Mouse (Mus musculus): ENCODE measurements around the gene Epm2a. TPM values are rescaled to one million over a fixed set of nuclear protein-coding genes. Genes with fewer than 3 reads are reported as not detected.
A peak's percentile ranks its signal among the peaks of the same experiment; 100 is the strongest.
"Not testable (repeated sequence)": the region's sequence is repeated elsewhere in the genome, so short reads cannot be mapped to it uniquely, and the experiment has no call there.

Epm2a gene
- polyA plus RNA-seq, 1 experiment = 1.4 TPM

- TF ChIP-seq CTCF (IDR thresholded peaks at IDR 0.05; ENCODE audit: control insufficient read depth, insufficient read depth, low read length) = no peak
- no peak for TF ChIP-seq POLR2A (IDR thresholded peaks at IDR 0.05; ENCODE audit: borderline replicate concordance, control insufficient read depth, low read depth, low read length)
- Histone ChIP-seq H3K27ac (ENCODE audit: control insufficient read depth, insufficient read depth, low read depth, low read length, poor library complexity) (no peak overlapping the region), H3K4me3 (replicated peaks; ENCODE audit: control insufficient read depth, low read depth, low read length) (no peak overlapping the region), H3K4me1 (ENCODE audit: control insufficient read depth, insufficient read depth, low read length) (peaks cover 1% of the 10 kb centered on the region; the same call in 1 of the 2 replicates)
- 75% methylated on average over 7 of the region's 7 CpGs for WGBS
These were observed 20.9 kb upstream of the Epm2a start for GRCm38 (mm10) chr10:11322316-11322715.

- H3K4me1 ChIP-seq (ENCODE audit: control insufficient read depth, insufficient read depth, low read length) = peaks cover 1% of the 10 kb centered on the region; the same call in 1 of the 2 replicates
- peak overlapping the region; percentile 88 for H3K27ac ChIP-seq (ENCODE audit: control insufficient read depth, insufficient read depth, low read depth, low read length, poor library complexity)
- H3K4me3 ChIP-seq (replicated peaks; ENCODE audit: control insufficient read depth, low read depth, low read length) = no peak overlapping the region
- TF ChIP-seq POLR2A (IDR thresholded peaks at IDR 0.05; ENCODE audit: borderline replicate concordance, control insufficient read depth, low read depth, low read length) (no peak), CTCF (IDR thresholded peaks at IDR 0.05; ENCODE audit: control insufficient read depth, insufficient read depth, low read length) (no peak)
- whole genome bisulfite sequencing = 55% methylated on average over 4 of the region's 4 CpGs
These were observed 19.9 kb upstream of the Epm2a start for GRCm38 (mm10) chr10:11323202-11323898.

- H3K4me1 ChIP-seq (ENCODE audit: control insufficient read depth, insufficient read depth, low read length) = peaks cover 1% of the 10 kb centered on the region; the same call in 1 of the 2 replicates
- 88% methylated on average over 3 of the region's 3 CpGs for WGBS
- H3K4me3 ChIP-seq (replicated peaks; ENCODE audit: control insufficient read depth, low read depth, low read length) = no peak overlapping the region
- TF ChIP-seq CTCF (IDR thresholded peaks at IDR 0.05; ENCODE audit: control insufficient read depth, insufficient read depth, low read length) (peak; percentile 43), POLR2A (IDR thresholded peaks at IDR 0.05; ENCODE audit: borderline replicate concordance, control insufficient read depth, low read depth, low read length) (no peak)
- no peak overlapping the region for H3K27ac ChIP-seq (ENCODE audit: control insufficient read depth, insufficient read depth, low read depth, low read length, poor library complexity)
These were observed 16.7 kb upstream of the Epm2a start for GRCm38 (mm10) chr10:11326526-11326925.

- WGBS = 77% methylated on average over 18 of the region's 18 CpGs
- no peak overlapping the region for H3K27ac ChIP-seq (ENCODE audit: control insufficient read depth, insufficient read depth, low read depth, low read length, poor library complexity)
- no peak overlapping the region for H3K4me3 ChIP-seq (replicated peaks; ENCODE audit: control insufficient read depth, low read depth, low read length)
- TF ChIP-seq CTCF (IDR thresholded peaks at IDR 0.05; ENCODE audit: control insufficient read depth, insufficient read depth, low read length) (no peak), POLR2A (IDR thresholded peaks at IDR 0.05; ENCODE audit: borderline replicate concordance, control insufficient read depth, low read depth, low read length) (no peak)
- no peaks in the 10 kb centered on the region for H3K4me1 ChIP-seq (ENCODE audit: control insufficient read depth, insufficient read depth, low read length)
These were observed 1.6 kb downstream of the Epm2a start for GRCm38 (mm10) chr10:11344536-11345468.

GRCm38 (mm10) chr10:11350243-11350974 lies 7.2 kb downstream of the Epm2a start:
- WGBS = 53% methylated on average over 3 of the region's 3 CpGs
- not testable (repeated sequence) for H3K27ac ChIP-seq (ENCODE audit: control insufficient read depth, insufficient read depth, low read depth, low read length, poor library complexity)

GRCm38 (mm10) chr10:11354609-11355008 lies 11.4 kb downstream of the Epm2a start:
- Histone ChIP-seq H3K4me3 (replicated peaks; ENCODE audit: control insufficient read depth, low read depth, low read length) (no peak overlapping the region), H3K27ac (ENCODE audit: control insufficient read depth, insufficient read depth, low read depth, low read length, poor library complexity) (no peak overlapping the region), H3K4me1 (ENCODE audit: control insufficient read depth, insufficient read depth, low read length) (no peaks in the 10 kb centered on the region)
- TF ChIP-seq POLR2A (IDR thresholded peaks at IDR 0.05; ENCODE audit: borderline replicate concordance, control insufficient read depth, low read depth, low read length) (no peak), CTCF (IDR thresholded peaks at IDR 0.05; ENCODE audit: control insufficient read depth, insufficient read depth, low read length) (no peak)
- 67% methylated on average over 8 of the region's 8 CpGs for WGBS

More at GRCm38 (mm10) chr10:11350243-11350974, 7.2 kb downstream of the Epm2a start:
- not testable (repeated sequence) for H3K4me3 ChIP-seq (replicated peaks; ENCODE audit: control insufficient read depth, low read depth, low read length); H3K4me1 ChIP-seq (ENCODE audit: control insufficient read depth, insufficient read depth, low read length)

GRCm38 (mm10) chr10:11361985-11362692 lies 18.9 kb downstream of the Epm2a start:
- WGBS = 60% methylated on average over 5 of the region's 5 CpGs
- H3K27ac ChIP-seq (ENCODE audit: control insufficient read depth, insufficient read depth, low read depth, low read length, poor library complexity) = no peak overlapping the region
- no peaks in the 10 kb centered on the region; the same call in 1 of the 2 replicates for H3K4me1 ChIP-seq (ENCODE audit: control insufficient read depth, insufficient read depth, low read length)
- H3K4me3 ChIP-seq (replicated peaks; ENCODE audit: control insufficient read depth, low read depth, low read length) = no peak overlapping the region
- no peak for TF ChIP-seq POLR2A (IDR thresholded peaks at IDR 0.05; ENCODE audit: borderline replicate concordance, control insufficient read depth, low read depth, low read length)
- TF ChIP-seq CTCF (IDR thresholded peaks at IDR 0.05; ENCODE audit: control insufficient read depth, insufficient read depth, low read length) = no peak

Data from bone marrow, adult 2 months (tissue).